Mouse (Mus musculus): Measurements from ENCODE around the gene Bri3. TPM values are rescaled to one million over a fixed set of nuclear protein-coding genes. Genes with fewer than 3 reads are reported as not detected.
A peak's percentile ranks its signal among the peaks of the same experiment; 100 is the strongest.

Gene Bri3
- polyA plus RNA-seq, 1 experiment from 2014 or later, result 121 TPM

- no peak overlapping the region for H3K27ac ChIP-seq (ENCODE audit: low read depth, low read length)
- ATAC-seq (ENCODE audit: insufficient read depth, low FRiP score, low TSS enrichment), result no peak
- H3K4me1 ChIP-seq (ENCODE audit: control insufficient read depth, insufficient read depth, low read length), result no peaks in the 10 kb centered on the region
- H3K4me3 ChIP-seq (ENCODE audit: low read depth, low read length), result no peak overlapping the region
- no peak overlapping the region for H3K9ac ChIP-seq (ENCODE audit: low read length)
- H3K4me2 ChIP-seq (ENCODE audit: low read depth), result no peak overlapping the region
- no peaks in the 10 kb centered on the region for H3K27me3 ChIP-seq (ENCODE audit: control insufficient read depth, insufficient read depth, low read length)
- no peaks in the 10 kb centered on the region for H3K9me3 ChIP-seq (ENCODE audit: control insufficient read depth, low read length)
- DNase-seq (ENCODE audit: low spot score), result no peak
- WGBS, result 47% methylated on average over 2 of the region's 2 CpGs
- H3K36me3 ChIP-seq (ENCODE audit: control insufficient read depth, insufficient read depth, low read length), result no peaks in the 10 kb centered on the region
Measured at GRCm38 (mm10) chr5:144372177-144372576, 127.9 kb downstream of the Bri3 start.

GRCm38 (mm10) chr5:144372885-144373284, 128.6 kb downstream of the Bri3 start:
- DNase-seq (ENCODE audit: low spot score) (no peak), ATAC-seq (ENCODE audit: insufficient read depth, low FRiP score, low TSS enrichment) (no peak)
- Histone ChIP-seq H3K4me3 (ENCODE audit: low read depth, low read length) (no peak overlapping the region), H3K9ac (ENCODE audit: low read length) (no peak overlapping the region), H3K36me3 (ENCODE audit: control insufficient read depth, insufficient read depth, low read length) (no peaks in the 10 kb centered on the region), H3K9me3 (ENCODE audit: control insufficient read depth, low read length) (no peaks in the 10 kb centered on the region), H3K27me3 (ENCODE audit: control insufficient read depth, insufficient read depth, low read length) (no peaks in the 10 kb centered on the region), H3K4me2 (ENCODE audit: low read depth) (no peak overlapping the region), H3K27ac (ENCODE audit: low read depth, low read length) (no peak overlapping the region), H3K4me1 (ENCODE audit: control insufficient read depth, insufficient read depth, low read length) (no peaks in the 10 kb centered on the region)
- WGBS, result 86% methylated on average over 2 of the region's 2 CpGs

- Histone ChIP-seq H3K27ac (ENCODE audit: low read depth, low read length) (no peak overlapping the region), H3K4me1 (ENCODE audit: control insufficient read depth, insufficient read depth, low read length) (no peaks in the 10 kb centered on the region), H3K4me3 (ENCODE audit: low read depth, low read length) (no peak overlapping the region), H3K36me3 (ENCODE audit: control insufficient read depth, insufficient read depth, low read length) (no peaks in the 10 kb centered on the region), H3K27me3 (ENCODE audit: control insufficient read depth, insufficient read depth, low read length) (no peaks in the 10 kb centered on the region), H3K9ac (ENCODE audit: low read length) (no peak overlapping the region), H3K9me3 (ENCODE audit: control insufficient read depth, low read length) (no peaks in the 10 kb centered on the region), H3K4me2 (ENCODE audit: low read depth) (no peak overlapping the region)
- 85% methylated on average over 4 of the region's 4 CpGs for WGBS
- DNase-seq (ENCODE audit: low spot score) (no peak), ATAC-seq (ENCODE audit: insufficient read depth, low FRiP score, low TSS enrichment) (no peak)
Measured at GRCm38 (mm10) chr5:144379431-144379830, 135.2 kb downstream of the Bri3 start.

GRCm38 (mm10) chr5:144380689-144381088, 136.5 kb downstream of the Bri3 start:
- H3K27ac ChIP-seq (ENCODE audit: low read depth, low read length), result no peak overlapping the region
- ATAC-seq (ENCODE audit: insufficient read depth, low FRiP score, low TSS enrichment) (no peak), DNase-seq (ENCODE audit: low spot score) (no peak)
- no peak overlapping the region for H3K4me3 ChIP-seq (ENCODE audit: low read depth, low read length)
- no peaks in the 10 kb centered on the region for H3K4me1 ChIP-seq (ENCODE audit: control insufficient read depth, insufficient read depth, low read length)
- no peak overlapping the region for H3K4me2 ChIP-seq (ENCODE audit: low read depth)
- H3K9ac ChIP-seq (ENCODE audit: low read length), result no peak overlapping the region
- WGBS, result 86% methylated on average over 7 of the region's 7 CpGs
- H3K9me3 ChIP-seq (ENCODE audit: control insufficient read depth, low read length), result 0 out of 2 replicates have a peak, but pooled peaks cover 2% of the 10 kb centered on the region
- H3K36me3 ChIP-seq (ENCODE audit: control insufficient read depth, insufficient read depth, low read length), result no peaks in the 10 kb centered on the region
- no peaks in the 10 kb centered on the region for H3K27me3 ChIP-seq (ENCODE audit: control insufficient read depth, insufficient read depth, low read length)

- ATAC-seq (ENCODE audit: insufficient read depth, low FRiP score, low TSS enrichment), result no peak
- Histone ChIP-seq H3K27ac (ENCODE audit: low read depth, low read length) (no peak overlapping the region), H3K27me3 (ENCODE audit: control insufficient read depth, insufficient read depth, low read length) (no peaks in the 10 kb centered on the region), H3K4me3 (ENCODE audit: low read depth, low read length) (no peak overlapping the region), H3K36me3 (ENCODE audit: control insufficient read depth, insufficient read depth, low read length) (no peaks in the 10 kb centered on the region), H3K9ac (ENCODE audit: low read length) (no peak overlapping the region), H3K4me2 (ENCODE audit: low read depth) (no peak overlapping the region), H3K4me1 (ENCODE audit: control insufficient read depth, insufficient read depth, low read length) (no peaks in the 10 kb centered on the region), H3K9me3 (ENCODE audit: control insufficient read depth, low read length) (0 out of 2 replicates have a peak, but pooled peaks cover 2% of the 10 kb centered on the region)
- DNase-seq (ENCODE audit: low spot score), result no peak
- whole genome bisulfite sequencing, result 90% methylated on average over 3 of the region's 3 CpGs
Measured at GRCm38 (mm10) chr5:144381782-144382181, 137.5 kb downstream of the Bri3 start.

GRCm38 (mm10) chr5:144383936-144384335, 139.7 kb downstream of the Bri3 start:
- Histone ChIP-seq H3K27me3 (ENCODE audit: control insufficient read depth, insufficient read depth, low read length) (no peaks in the 10 kb centered on the region), H3K4me1 (ENCODE audit: control insufficient read depth, insufficient read depth, low read length) (no peaks in the 10 kb centered on the region), H3K4me3 (ENCODE audit: low read depth, low read length) (no peak overlapping the region), H3K4me2 (ENCODE audit: low read depth) (no peak overlapping the region), H3K9ac (ENCODE audit: low read length) (no peak overlapping the region), H3K9me3 (ENCODE audit: control insufficient read depth, low read length) (0 out of 2 replicates have a peak, but pooled peaks cover 2% of the 10 kb centered on the region), H3K27ac (ENCODE audit: low read depth, low read length) (no peak overlapping the region), H3K36me3 (ENCODE audit: control insufficient read depth, insufficient read depth, low read length) (no peaks in the 10 kb centered on the region)
- ATAC-seq (ENCODE audit: insufficient read depth, low FRiP score, low TSS enrichment) (no peak), DNase-seq (ENCODE audit: low spot score) (no peak)
- 66% methylated on average over 3 of the region's 3 CpGs for WGBS

GRCm38 (mm10) chr5:144387851-144388250, 143.6 kb downstream of the Bri3 start:
- Histone ChIP-seq H3K9ac (ENCODE audit: low read length) (no peak overlapping the region), H3K4me1 (ENCODE audit: control insufficient read depth, insufficient read depth, low read length) (no peaks in the 10 kb centered on the region), H3K9me3 (ENCODE audit: control insufficient read depth, low read length) (0 out of 2 replicates have a peak, but pooled peaks cover 2% of the 10 kb centered on the region), H3K4me2 (ENCODE audit: low read depth) (no peak overlapping the region), H3K27me3 (ENCODE audit: control insufficient read depth, insufficient read depth, low read length) (no peaks in the 10 kb centered on the region), H3K36me3 (ENCODE audit: control insufficient read depth, insufficient read depth, low read length) (no peaks in the 10 kb centered on the region), H3K27ac (ENCODE audit: low read depth, low read length) (no peak overlapping the region), H3K4me3 (ENCODE audit: low read depth, low read length) (no peak overlapping the region)
- WGBS, result 7% methylated on average over 6 of the region's 6 CpGs
- no peak for ATAC-seq (ENCODE audit: insufficient read depth, low FRiP score, low TSS enrichment)
- peak; percentile 60 for DNase-seq (ENCODE audit: low spot score)

- H3K4me3 ChIP-seq (ENCODE audit: low read depth, low read length), result no peak overlapping the region
- H3K27ac ChIP-seq (ENCODE audit: low read depth, low read length), result no peak overlapping the region
- ATAC-seq (ENCODE audit: insufficient read depth, low FRiP score, low TSS enrichment), result no peak
- H3K27me3 ChIP-seq (ENCODE audit: control insufficient read depth, insufficient read depth, low read length), result no peaks in the 10 kb centered on the region
- H3K4me2 ChIP-seq (ENCODE audit: low read depth), result no peak overlapping the region
- no peaks in the 10 kb centered on the region for H3K4me1 ChIP-seq (ENCODE audit: control insufficient read depth, insufficient read depth, low read length)
- 91% methylated on average over 2 of the region's 2 CpGs for WGBS
- DNase-seq (ENCODE audit: low spot score), result no peak
- H3K9ac ChIP-seq (ENCODE audit: low read length), result no peak overlapping the region
- no peaks in the 10 kb centered on the region for H3K9me3 ChIP-seq (ENCODE audit: control insufficient read depth, low read length)
- no peaks in the 10 kb centered on the region for H3K36me3 ChIP-seq (ENCODE audit: control insufficient read depth, insufficient read depth, low read length)
Measured at GRCm38 (mm10) chr5:144394142-144394541, 149.9 kb downstream of the Bri3 start.

- no peak for DNase-seq (ENCODE audit: low spot score)
- Histone ChIP-seq H3K9ac (ENCODE audit: low read length) (no peak overlapping the region), H3K27ac (ENCODE audit: low read depth, low read length) (no peak overlapping the region), H3K4me2 (ENCODE audit: low read depth) (no peak overlapping the region), H3K4me1 (ENCODE audit: control insufficient read depth, insufficient read depth, low read length) (no peaks in the 10 kb centered on the region), H3K36me3 (ENCODE audit: control insufficient read depth, insufficient read depth, low read length) (no peaks in the 10 kb centered on the region), H3K27me3 (ENCODE audit: control insufficient read depth, insufficient read depth, low read length) (no peaks in the 10 kb centered on the region), H3K4me3 (ENCODE audit: low read depth, low read length) (no peak overlapping the region), H3K9me3 (ENCODE audit: control insufficient read depth, low read length) (no peaks in the 10 kb centered on the region)
- ATAC-seq (ENCODE audit: insufficient read depth, low FRiP score, low TSS enrichment), result no peak
- WGBS, result 22% methylated on average over 5 of the region's 9 CpGs
Measured at GRCm38 (mm10) chr5:144397566-144397965, 153.3 kb downstream of the Bri3 start.

All from neural tube, embryonic 11.5 days (tissue).